Mouse (Mus musculus) hindbrain, postnatal 0 days (tissue): ENCODE measurements around the gene Arid1b. TPM values are rescaled to one million over a fixed set of nuclear protein-coding genes. Genes with fewer than 3 reads are reported as not detected.

Experiments used
- ATAC-seq: fragments of 200-750 bp; cut with Nextera tagmentation; 2 replicates; pipeline ENCODE4 v1.8.0; 2017; ENCODE audit warnings: mild to moderate bottlenecking, moderate TSS enrichment, moderate library complexity
- DNase-seq: peaks from one replicate; pipeline ENCODE4 v3.0.0-alpha.2; 2015; ENCODE audit warnings: low spot score
- H3K27ac ChIP-seq: fragments of 300-500 bp; sonication (generic); 2 replicates; pipeline ENCODE4 v1.5.1; 2014; ENCODE audit warnings: mild to moderate bottlenecking
- H3K27me3 ChIP-seq: fragments of 300-500 bp; sonication (generic); 2 replicates; pipeline ENCODE4 v1.6.1; 2014; ENCODE audit warnings: low read length, mixed read lengths; ENCODE audit not compliant: insufficient read depth
- H3K36me3 ChIP-seq: fragments of 300-500 bp; sonication (generic); 2 replicates; pipeline ENCODE4 v1.6.1; 2014; ENCODE audit warnings: low read length, mixed read lengths; ENCODE audit not compliant: insufficient read depth
- H3K4me1 ChIP-seq: fragments of 300-500 bp; sonication (generic); 2 replicates; pipeline ENCODE4 v1.6.1; 2014; ENCODE audit warnings: antibody characterized with exemption, low read length, mixed read lengths; ENCODE audit not compliant: insufficient read depth
- H3K4me2 ChIP-seq: fragments of 300-500 bp; sonication (generic); 2 replicates; pipeline ENCODE4 v1.6.1; 2014; ENCODE audit warnings: low read depth, mild to moderate bottlenecking, low read length, moderate library complexity, mixed read lengths
- H3K4me3 ChIP-seq: fragments of 300-500 bp; sonication (generic); 2 replicates; pipeline ENCODE4 v1.5.1; 2014; ENCODE audit warnings: low read length
- H3K9ac ChIP-seq: fragments of 300-500 bp; sonication (generic); replicated peaks from 2 replicates; pipeline ENCODE4 v1.6.1; 2014; ENCODE audit warnings: mild to moderate bottlenecking, low read length, moderate library complexity, mixed read lengths
- H3K9me3 ChIP-seq: fragments of 300-500 bp; sonication (generic); 2 replicates; pipeline ENCODE4 v1.6.1; 2016; ENCODE audit warnings: low read length, mixed read lengths
- CTCF ChIP-seq: IDR thresholded peaks from 2 replicates; pipeline ENCODE4 v1.5.1; 2016; ENCODE audit warnings: antibody characterized with exemption, control low read depth, low read depth
- WGBS: fragments of 180-500 bp; shearing (Covaris S2); extraction: QIAGEN DNeasy Blood & Tissue Kit; methylation state at CpG from one replicate; pipeline ENCODE4 v1.1.7; 2014; 5-methylcytosine and 5-hydroxymethylcytosine counted together
- polyA plus RNA-seq: library from polyadenylated mRNA; unstranded; fragments of >200 nt; fragmentation: Nextera tagmentation; extraction: Ambion mirVana; gene quantifications from 2 replicates; pipeline ENCODE4 v1.2.1, GENCODE M21; 2015
- total RNA-seq: library from RNA; depleted of rRNA; stranded (reverse); fragments of >200 nt; gene quantifications from 2 replicates; pipeline ENCODE4 v1.2.3, GENCODE M21; 2014

Arid1b gene
- total and polyA plus RNA-seq, 2 experiments from 2014 or later: 10.5 to 62.5 TPM

GRCm38 (mm10) chr17:5000001-5000400 lies 5.9 kb downstream of the Arid1b start:
- no peaks in the 10 kb centered on the region for H3K9me3 ChIP-seq
- no peak for ATAC-seq
- no peak overlapping the region for H3K27ac ChIP-seq
- H3K4me1 ChIP-seq: peaks cover 46% of the 10 kb centered on the region
- H3K36me3 ChIP-seq: no peaks in the 10 kb centered on the region
- TF ChIP-seq CTCF: no peak
- H3K9ac ChIP-seq: peak overlapping the region; percentile 28; the same call in 1 of the 2 replicates
- peak overlapping the region; percentile 56 for H3K4me2 ChIP-seq
- DNase-seq: no peak
- H3K4me3 ChIP-seq: peak overlapping the region; percentile 30
- H3K27me3 ChIP-seq: no peaks in the 10 kb centered on the region
- 35% methylated on average over 10 of the region's 10 CpGs for WGBS

- Histone ChIP-seq H3K9me3 (no peaks in the 10 kb centered on the region), H3K9ac (no peak overlapping the region), H3K27ac (no peak overlapping the region), H3K27me3 (no peaks in the 10 kb centered on the region), H3K36me3 (no peaks in the 10 kb centered on the region), H3K4me2 (peak overlapping the region; percentile 56), H3K4me3 (peak overlapping the region; percentile 8; the same call in 1 of the 2 replicates), H3K4me1 (peaks cover 50% of the 10 kb centered on the region)
- no peak for ATAC-seq
- DNase-seq: peak; percentile 37
- no peak for TF ChIP-seq CTCF
- WGBS: 33% methylated on average over 7 of the region's 7 CpGs
These were observed 6.7 kb downstream of the Arid1b start for GRCm38 (mm10) chr17:5000871-5001270.

GRCm38 (mm10) chr17:5001531-5002131 lies 7.5 kb downstream of the Arid1b start:
- 30% methylated on average over 9 of the region's 9 CpGs for WGBS
- no peak for TF ChIP-seq CTCF
- no peak overlapping the region for H3K4me3 ChIP-seq
- no peaks in the 10 kb centered on the region for H3K27me3 ChIP-seq
- peak overlapping the region; percentile 56 for H3K4me2 ChIP-seq
- H3K9me3 ChIP-seq: no peaks in the 10 kb centered on the region
- DNase-seq (peak; percentile 35), ATAC-seq (no peak)
- no peak overlapping the region for H3K27ac ChIP-seq
- H3K4me1 ChIP-seq: peaks cover 54% of the 10 kb centered on the region
- no peaks in the 10 kb centered on the region for H3K36me3 ChIP-seq
- H3K9ac ChIP-seq: no peak overlapping the region

GRCm38 (mm10) chr17:5002937-5003508 lies 8.9 kb downstream of the Arid1b start:
- no peak overlapping the region for H3K9ac ChIP-seq
- H3K9me3 ChIP-seq: no peaks in the 10 kb centered on the region
- H3K4me1 ChIP-seq: peaks cover 66% of the 10 kb centered on the region
- peak; percentile 26; the same call in 1 of the 2 replicates for TF ChIP-seq CTCF
- 49% methylated on average over 10 of the region's 10 CpGs for WGBS
- no peak overlapping the region for H3K27ac ChIP-seq
- no peaks in the 10 kb centered on the region for H3K27me3 ChIP-seq
- peak; percentile 66 for DNase-seq
- H3K36me3 ChIP-seq: no peaks in the 10 kb centered on the region
- no peak overlapping the region for H3K4me3 ChIP-seq
- ATAC-seq: no peak
- peak overlapping the region; percentile 30 for H3K4me2 ChIP-seq

GRCm38 (mm10) chr17:5004266-5004665 lies 10.1 kb downstream of the Arid1b start:
- Histone ChIP-seq H3K9me3 (no peaks in the 10 kb centered on the region), H3K27me3 (no peaks in the 10 kb centered on the region), H3K9ac (no peak overlapping the region), H3K4me3 (no peak overlapping the region), H3K4me1 (peaks cover 75% of the 10 kb centered on the region), H3K36me3 (no peaks in the 10 kb centered on the region), H3K4me2 (peak overlapping the region; percentile 19), H3K27ac (no peak overlapping the region)
- ATAC-seq (peak; percentile 43; the same call in 1 of the 2 replicates), DNase-seq (no peak)
- WGBS: 47% methylated on average over 8 of the region's 8 CpGs
- no peak for TF ChIP-seq CTCF

GRCm38 (mm10) chr17:5004706-5005105 lies 10.6 kb downstream of the Arid1b start:
- H3K9me3 ChIP-seq: no peaks in the 10 kb centered on the region
- ATAC-seq (no peak), DNase-seq (no peak)
- no peaks in the 10 kb centered on the region for H3K27me3 ChIP-seq
- 44% methylated on average over 5 of the region's 5 CpGs for WGBS
- no peak overlapping the region for H3K4me3 ChIP-seq
- no peak overlapping the region for H3K9ac ChIP-seq
- no peaks in the 10 kb centered on the region for H3K36me3 ChIP-seq
- no peak overlapping the region for H3K27ac ChIP-seq
- H3K4me2 ChIP-seq: peak overlapping the region; percentile 19
- TF ChIP-seq CTCF: no peak
- peaks cover 75% of the 10 kb centered on the region for H3K4me1 ChIP-seq

- DNase-seq (no peak), ATAC-seq (no peak)
- no peak overlapping the region for H3K4me2 ChIP-seq
- peaks cover 75% of the 10 kb centered on the region for H3K4me1 ChIP-seq
- no peaks in the 10 kb centered on the region for H3K36me3 ChIP-seq
- no peaks in the 10 kb centered on the region for H3K9me3 ChIP-seq
- TF ChIP-seq CTCF: no peak
- no peak overlapping the region for H3K4me3 ChIP-seq
- 68% methylated on average over 3 of the region's 3 CpGs for WGBS
- no peak overlapping the region for H3K9ac ChIP-seq
- H3K27ac ChIP-seq: no peak overlapping the region
- H3K27me3 ChIP-seq: no peaks in the 10 kb centered on the region
These were observed 11.2 kb downstream of the Arid1b start for GRCm38 (mm10) chr17:5005285-5005684.
